Mouse (Mus musculus) embryo, embryonic 10 days (tissue): ENCODE measurements around the gene Shisa5.

Experiments used
- DNase-seq: peaks from one replicate; pipeline ENCODE4 v3.0.0-alpha.2; 2015; ENCODE audit warnings: low spot score

Gene Shisa5

GRCm38 (mm10) chr9:109093786-109094552, 55.6 kb downstream of the Shisa5 start:
- DNase-seq = no peak

GRCm38 (mm10) chr9:109094553-109095136, 56.3 kb downstream of the Shisa5 start:
- DNase-seq = peak; percentile 48

- DNase-seq = peak; percentile 88
Observed at GRCm38 (mm10) chr9:109095137-109095982, 57.0 kb downstream of the Shisa5 start, which contains the start of gene Plxnb1. Plxnb1 (plus strand) TSS chr9:109095389.

GRCm38 (mm10) chr9:109096251-109096661, 57.9 kb downstream of the Shisa5 start:
- DNase-seq = peak; percentile 35

- DNase-seq = peak; percentile 48
Observed at GRCm38 (mm10) chr9:109096856-109097255, 58.5 kb downstream of the Shisa5 start.

- DNase-seq = peak; percentile 56
Observed at GRCm38 (mm10) chr9:109097291-109097690, 58.9 kb downstream of the Shisa5 start.

- DNase-seq = no peak
Observed at GRCm38 (mm10) chr9:109097831-109098230, 59.5 kb downstream of the Shisa5 start.

- no peak for DNase-seq
Observed at GRCm38 (mm10) chr9:109098366-109098765, 60.0 kb downstream of the Shisa5 start.

- no peak for DNase-seq
Observed at GRCm38 (mm10) chr9:109098969-109099368, 60.6 kb downstream of the Shisa5 start.

GRCm38 (mm10) chr9:109100307-109100928, 62.1 kb downstream of the Shisa5 start:
- DNase-seq = no peak

GRCm38 (mm10) chr9:109101933-109102445, 63.6 kb downstream of the Shisa5 start:
- DNase-seq = no peak

- no peak for DNase-seq
Observed at GRCm38 (mm10) chr9:109102541-109102940, 64.2 kb downstream of the Shisa5 start.

- no peak for DNase-seq
Observed at GRCm38 (mm10) chr9:109103250-109103649, 64.9 kb downstream of the Shisa5 start.

GRCm38 (mm10) chr9:109104083-109104482, 65.7 kb downstream of the Shisa5 start:
- no peak for DNase-seq

- no peak for DNase-seq
Observed at GRCm38 (mm10) chr9:109105011-109105410, 66.6 kb downstream of the Shisa5 start.

GRCm38 (mm10) chr9:109105648-109106047, 67.3 kb downstream of the Shisa5 start:
- DNase-seq = no peak

GRCm38 (mm10) chr9:109107341-109107740, 69.0 kb downstream of the Shisa5 start:
- no peak for DNase-seq
